Mouse (Mus musculus): ENCODE measurements around the gene Fbxo34. TPM values are rescaled to one million over a fixed set of nuclear protein-coding genes. Genes with fewer than 3 reads are reported as not detected.
A peak's percentile ranks its signal among the peaks of the same experiment; 100 is the strongest.
"Not testable (repeated sequence)": the region's sequence is repeated elsewhere in the genome, so short reads cannot be mapped to it uniquely, and the experiment has no call there.

Gene Fbxo34
- total and polyA plus RNA-seq, 3 experiments: 14.8 to 29.5 TPM; not detected in 1

GRCm38 (mm10) chr14:47563106-47563505 lies 112.9 kb downstream of the Fbxo34 start:
- DNase-seq (ENCODE audit: low read depth, low spot score): no peak
- Histone ChIP-seq H3K9me3 (replicated peaks; ENCODE audit: insufficient read depth, low read length) (no peaks in the 10 kb centered on the region), H3K36me3 (ENCODE audit: control insufficient read depth in 1 of 2, insufficient read depth in 2 of 2, low read length in 2 of 2) (peaks cover 0 to 3% of the 10 kb centered on the region in 2 experiments; a peak in 3 of 4 replicates), H3K79me2 (ENCODE audit: control insufficient read depth, insufficient read depth, low read length, poor library complexity) (peaks cover 4% of the 10 kb centered on the region; the same call in 1 of the 2 replicates), H3K27me3 (ENCODE audit: control insufficient read depth in 1 of 2, insufficient read depth in 2 of 2, low read length in 2 of 2) (no peaks in the 10 kb centered on the region), H3K4me1 (ENCODE audit: control insufficient read depth in 1 of 2, insufficient read depth in 2 of 2, low read length in 2 of 2) (peaks cover 0 to 2% of the 10 kb centered on the region in 2 experiments; a peak in 2 of 4 replicates), H3K9ac (ENCODE audit: control insufficient read depth, low read depth, low read length, poor library complexity, severe bottlenecking) (no peak overlapping the region), H3K4me3 (ENCODE audit: control insufficient read depth in 1 of 2, insufficient read depth in 1 of 2, low read depth in 2 of 2, low read length in 2 of 2) (no peak overlapping the region), H3K27ac (ENCODE audit: control insufficient read depth, low read depth, low read length) (no peak overlapping the region)
- TF ChIP-seq MAFK (IDR thresholded peaks at IDR 0.05; ENCODE audit: borderline replicate concordance, low read depth, low read length) (no peak), TCF12 (IDR thresholded peaks at IDR 0.05; ENCODE audit: low read depth, low read length) (no peak)

DNA sequence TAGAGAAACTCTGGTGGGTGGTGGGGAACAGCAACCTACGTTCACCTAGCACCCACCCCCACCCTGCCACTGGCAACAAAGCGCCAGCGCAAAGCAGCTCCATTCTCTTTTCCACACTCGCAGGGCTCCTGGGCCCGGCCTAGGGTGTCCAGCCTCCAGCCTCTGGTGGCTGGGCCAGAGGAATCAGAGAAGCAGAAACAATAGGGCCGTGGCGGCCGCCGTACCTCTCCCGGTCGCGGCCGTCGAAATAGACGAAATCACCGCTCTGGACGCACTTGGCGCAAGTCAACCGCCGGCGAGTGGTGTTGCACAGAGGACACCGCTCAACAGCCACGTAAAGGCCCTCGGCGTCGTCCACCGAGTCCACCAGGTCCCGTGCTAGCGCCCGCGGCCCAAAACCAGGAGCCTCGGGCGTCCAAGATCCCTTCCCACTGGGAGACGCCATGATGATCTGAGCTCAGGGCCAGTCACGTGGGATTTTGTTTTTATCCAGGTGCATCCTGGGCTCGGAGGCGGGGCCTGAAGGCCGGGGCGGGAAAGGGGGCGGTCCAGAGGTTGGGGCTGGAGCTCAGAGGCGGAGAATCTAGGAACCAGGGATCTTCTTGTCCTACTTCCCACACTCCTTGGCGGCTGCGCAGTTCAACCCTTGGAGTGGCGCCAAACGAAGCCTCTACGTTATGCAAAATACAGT lies 117.9 kb downstream of the Fbxo34 start:
- H3K9ac ChIP-seq (ENCODE audit: control insufficient read depth, low read depth, low read length, poor library complexity, severe bottlenecking): peak overlapping the region; percentile 86
- peaks cover 0 to 5% of the 10 kb centered on the region in 2 experiments; a peak in 1 of 4 replicates for H3K4me1 ChIP-seq (ENCODE audit: control insufficient read depth in 1 of 2, insufficient read depth in 2 of 2, low read length in 2 of 2)
- no peaks in the 10 kb centered on the region; a peak in 1 of 4 replicates for H3K27me3 ChIP-seq (ENCODE audit: control insufficient read depth in 1 of 2, insufficient read depth in 2 of 2, low read length in 2 of 2)
- peak overlapping the region; percentile 56; the same call in 1 of the 2 replicates for H3K27ac ChIP-seq (ENCODE audit: control insufficient read depth, low read depth, low read length)
- TF ChIP-seq MXI1 (IDR thresholded peaks at IDR 0.05; ENCODE audit: low read depth, low read length) (peak; percentile 94), ELF1 (IDR thresholded peaks at IDR 0.05; ENCODE audit: low read depth, low read length) (no peak), USF2 (IDR thresholded peaks at IDR 0.05; ENCODE audit: borderline replicate concordance in 1 of 2, insufficient read depth in 1 of 2, low read depth in 1 of 2, low read length in 2 of 2) (peak; percentile 20 to 83; a peak in 3 of 4 replicates), NELFE (IDR thresholded peaks at IDR 0.05; ENCODE audit: low read depth, low read length) (peak; percentile 55; the same call in 1 of the 2 replicates), KAT2A (conservative IDR thresholded peaks at IDR 0.05; ENCODE audit: low read depth, low read length) (no peak; the same call in 1 of the 2 replicates), SIN3A (IDR thresholded peaks at IDR 0.05; ENCODE audit: low read length) (peak; percentile 98), E2F4 (IDR thresholded peaks at IDR 0.05; ENCODE audit: borderline replicate concordance, low read depth, low read length) (0 out of 2 replicates have a peak, but pooled peaks have one; percentile 41), MYC (IDR thresholded peaks at IDR 0.05; ENCODE audit: low read depth, low read length) (no peak), NRF1 (IDR thresholded peaks at IDR 0.05; ENCODE audit: insufficient read depth, low read depth, low read length, poor library complexity, severe bottlenecking) (peak; percentile 76), MAX (IDR thresholded peaks at IDR 0.05; ENCODE audit: low read length) (peak; percentile 89), TBP (IDR thresholded peaks at IDR 0.05; ENCODE audit: low read depth, low read length) (peak; percentile 61), MEF2A (IDR thresholded peaks at IDR 0.05; ENCODE audit: extremely low read depth, insufficient replicate concordance, low read depth, low read length, poor library complexity, severe bottlenecking) (no peak), POLR2A (IDR thresholded peaks at IDR 0.05; ENCODE audit: control insufficient read depth in 1 of 2, insufficient read depth in 1 of 2, low read depth in 1 of 2, low read length in 2 of 2, poor library complexity in 1 of 2) (peak; percentile 55 to 62; a peak in 2 of 4 replicates), HCFC1 (IDR thresholded peaks at IDR 0.05; ENCODE audit: low read depth, low read length) (peak; percentile 90), USF1 (IDR thresholded peaks at IDR 0.05; ENCODE audit: low read depth, low read length) (peak; percentile 98)
- DNase-seq (ENCODE audit: low read depth, low spot score): peak; percentile 98
- peaks cover 0 to 6% of the 10 kb centered on the region in 2 experiments; a peak in 2 of 4 replicates for H3K36me3 ChIP-seq (ENCODE audit: control insufficient read depth in 1 of 2, insufficient read depth in 2 of 2, low read length in 2 of 2)
- H3K9me3 ChIP-seq (replicated peaks; ENCODE audit: insufficient read depth, low read length): no peaks in the 10 kb centered on the region
- peak overlapping the region; percentile 93 to 97 for H3K4me3 ChIP-seq (ENCODE audit: control insufficient read depth in 1 of 2, insufficient read depth in 1 of 2, low read depth in 2 of 2, low read length in 2 of 2)
- H3K79me2 ChIP-seq (ENCODE audit: control insufficient read depth, insufficient read depth, low read length, poor library complexity): peaks cover 5% of the 10 kb centered on the region; the same call in 1 of the 2 replicates

DNA sequence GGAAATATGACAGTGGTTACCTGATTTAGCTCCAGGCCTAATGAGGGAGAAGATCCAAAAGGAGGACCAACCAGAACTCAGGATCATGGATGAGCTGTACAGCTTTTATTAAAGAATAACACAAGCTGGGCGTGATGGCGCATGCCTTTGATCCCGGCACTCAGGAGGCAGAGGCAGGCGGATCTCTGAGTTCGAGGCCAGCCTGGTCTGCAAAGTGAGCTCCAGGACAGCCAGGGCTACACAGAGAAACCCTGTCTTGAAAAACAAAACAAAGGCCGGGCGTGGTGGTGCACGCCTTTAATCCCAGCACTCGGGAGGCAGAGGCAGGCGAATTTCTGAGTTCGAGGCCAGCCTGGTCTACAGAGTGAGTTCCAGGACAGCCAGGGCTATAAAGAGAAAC lies 120.3 kb downstream of the Fbxo34 start, which contains the start of gene Atg14:
Gene Atg14, minus strand, starts transcription at position 101 of the 400 bp plus-strand sequence.
- not testable (repeated sequence) for H3K27me3 ChIP-seq (ENCODE audit: control insufficient read depth in 1 of 2, insufficient read depth in 2 of 2, low read length in 2 of 2); H3K9me3 ChIP-seq (replicated peaks; ENCODE audit: insufficient read depth, low read length); DNase-seq (ENCODE audit: low read depth, low spot score); H3K36me3 ChIP-seq (ENCODE audit: control insufficient read depth in 1 of 2, insufficient read depth in 2 of 2, low read length in 2 of 2); H3K27ac ChIP-seq (ENCODE audit: control insufficient read depth, low read depth, low read length); H3K4me1 ChIP-seq (ENCODE audit: control insufficient read depth in 1 of 2, insufficient read depth in 2 of 2, low read length in 2 of 2); H3K9ac ChIP-seq (ENCODE audit: control insufficient read depth, low read depth, low read length, poor library complexity, severe bottlenecking); H3K4me3 ChIP-seq (ENCODE audit: control insufficient read depth in 1 of 2, insufficient read depth in 1 of 2, low read depth in 2 of 2, low read length in 2 of 2); H3K79me2 ChIP-seq (ENCODE audit: control insufficient read depth, insufficient read depth, low read length, poor library complexity)

Measured in MEL (cell line).